Mouse (Mus musculus) embryonic fibroblast, embryonic 13.5 days (primary cell): ENCODE measurements at regions not wholly inside any gene's neighbourhood (a gene's known extent, or its start where the extent isn't known, plus 50 kb on each side); places are given as distances from the start of the nearest gene placed in this dataset.

ENCODE experiments used
- CTCF ChIP-seq: IDR thresholded peaks from 2 replicates; pipeline ENCODE4 v1.5.1; 2011; ENCODE audit warnings: mild to moderate bottlenecking, control low read depth, low read length, moderate library complexity, borderline replicate concordance; ENCODE audit not compliant: insufficient read depth
- POLR2A ChIP-seq: IDR thresholded peaks from 2 replicates; pipeline ENCODE4 v1.6.1; 2011; ENCODE audit warnings: low read depth, mild to moderate bottlenecking, control low read depth, low read length, moderate library complexity

GRCm38 (mm10) chrX:9747305-9747938 is 84.6 kb upstream of the Dynlt3 start:
- peak; percentile 31; the same call in 1 of the 2 replicates for TF ChIP-seq CTCF
- no peak for TF ChIP-seq POLR2A
